Comparison of ENCODE assay signal across 8 mouse cellular contexts in the genomic region with DNA sequence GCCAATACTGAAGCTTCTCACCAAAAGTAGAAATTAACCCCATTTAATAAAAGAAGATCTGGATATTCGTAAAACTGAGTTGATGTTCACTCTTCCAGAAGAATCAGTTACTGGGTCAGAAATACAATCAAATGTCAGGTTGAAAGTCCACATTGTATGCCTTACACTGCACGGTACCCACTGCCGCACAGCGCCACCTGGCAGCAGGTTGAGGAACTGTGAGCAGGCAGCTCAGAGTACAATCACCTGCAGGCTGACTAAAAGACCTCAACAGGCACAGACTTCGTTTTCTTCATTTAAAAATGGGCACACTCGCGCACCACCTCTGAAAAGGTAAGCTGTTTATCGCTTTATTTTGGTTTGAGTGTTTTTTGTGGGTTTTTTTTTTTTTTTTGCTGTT.
A peak's percentile ranks its signal among the peaks of the same experiment; 100 is the strongest.
DNase-seq lines count a peak whose midpoint lies in the region; ATAC-seq lines count a peak whose summit lies in the region.

No protein-coding gene starts in this region.

- no peak overlapping the region for H3K27ac ChIP-seq in liver, embryonic 11.5 days (ENCODE audit: low read depth, low read length)

- no peaks in the 10 kb centered on the region for H3K36me3 ChIP-seq in liver, embryonic 11.5 days (ENCODE audit: control insufficient read depth, insufficient read depth, low read length)

- peak; percentile 68 for ATAC-seq in granulocyte monocyte progenitor cell, adult 5-6 weeks (replicated peaks; ENCODE audit: poor library complexity, severe bottlenecking)
- ATAC-seq in liver, embryonic 11.5 days (replicated peaks; ENCODE audit: low FRiP score), result 0 out of 2 replicates have a peak, but pooled peaks have one; percentile 49
- no peak for ATAC-seq in erythroblast, adult 5-6 weeks (replicated peaks; ENCODE audit: low FRiP score, poor library complexity, severe bottlenecking)

- no peaks in the 10 kb centered on the region for H3K4me1 ChIP-seq in liver, embryonic 11.5 days (replicated peaks; ENCODE audit: control insufficient read depth, insufficient read depth, low read length)

- no peak overlapping the region for H3K4me2 ChIP-seq in liver, embryonic 11.5 days

- no peak overlapping the region for H3K9ac ChIP-seq in liver, embryonic 11.5 days (ENCODE audit: low read depth, low read length)

- 19% methylated on average over 8 of the region's 8 CpGs for WGBS in liver, embryonic 11.5 days

- H3K4me3 ChIP-seq in liver, embryonic 11.5 days (ENCODE audit: low read depth, low read length), result no peak overlapping the region

- no peaks in the 10 kb centered on the region for H3K9me3 ChIP-seq in liver, embryonic 11.5 days (ENCODE audit: control insufficient read depth, low read length)

- DNase-seq in 3134 (ENCODE audit: extremely low read depth, insufficient read length, low spot score), result peak; percentile 16
- peak; percentile 51 for DNase-seq in R1 (ENCODE audit: low read depth, low spot score)
- DNase-seq in cerebellum, postnatal 36 days, result peak; percentile 56 to 67
- DNase-seq in kidney, postnatal 10 days, result peak; percentile 71
- DNase-seq in liver, embryonic 11.5 days (ENCODE audit: low spot score), result no peak
- peak; percentile 6 for DNase-seq in retina, adult 2 months (ENCODE audit: low read depth, low spot score)

- no peaks in the 10 kb centered on the region for H3K27me3 ChIP-seq in liver, embryonic 11.5 days (replicated peaks; ENCODE audit: control insufficient read depth, insufficient read depth, low read length)
